Mouse (Mus musculus) limb, embryonic 12.5 days (tissue): ENCODE measurements around the gene Pofut2. TPM values are rescaled to one million over a fixed set of nuclear protein-coding genes. Genes with fewer than 3 reads are reported as not detected.

Experiments
- ATAC-seq: fragments of 200-750 bp; cut with Nextera tagmentation; 2 replicates; pipeline ENCODE4 v1.8.0; 2017; ENCODE audit warnings: low read depth, moderate TSS enrichment; ENCODE audit not compliant: insufficient number of reproducible peaks, insufficient read depth, low FRiP score, low TSS enrichment
- H3K27ac ChIP-seq: fragments of 300-500 bp; sonication (generic); 2 replicates; pipeline ENCODE4 v1.5.1; 2016; ENCODE audit warnings: mild to moderate bottlenecking, moderate library complexity
- H3K27me3 ChIP-seq: fragments of 300-500 bp; sonication (generic); 2 replicates; pipeline ENCODE4 v1.6.1; 2016; ENCODE audit warnings: mild to moderate bottlenecking, moderate library complexity
- H3K36me3 ChIP-seq: fragments of 300-500 bp; sonication (generic); 2 replicates; pipeline ENCODE4 v1.6.1; 2016; ENCODE audit warnings: mild to moderate bottlenecking, moderate library complexity
- H3K4me1 ChIP-seq: fragments of 300-500 bp; sonication (generic); replicated peaks from 2 replicates; pipeline ENCODE4 v1.6.1; 2016
- H3K4me2 ChIP-seq: fragments of 300-500 bp; sonication (generic); 2 replicates; pipeline ENCODE4 v1.6.1; 2016; ENCODE audit warnings: mild to moderate bottlenecking, moderate library complexity
- H3K4me3 ChIP-seq: fragments of 300-500 bp; sonication (generic); replicated peaks from 2 replicates; pipeline ENCODE4 v1.5.1; 2016; ENCODE audit warnings: mild to moderate bottlenecking
- H3K9ac ChIP-seq: fragments of 300-500 bp; sonication (generic); replicated peaks from 2 replicates; pipeline ENCODE4 v1.6.1; 2016; ENCODE audit warnings: mild to moderate bottlenecking, moderate library complexity
- H3K9me3 ChIP-seq: fragments of 300-500 bp; sonication (generic); 2 replicates; pipeline ENCODE4 v1.6.1; 2016; ENCODE audit warnings: mild to moderate bottlenecking, moderate library complexity
- WGBS: fragments of 180-500 bp; shearing (Covaris S2); methylation state at CpG from one replicate; pipeline ENCODE4 v1.1.7; 2016; 5-methylcytosine and 5-hydroxymethylcytosine counted together
- polyA plus RNA-seq: library from polyadenylated mRNA; unstranded; fragments of >200 nt; fragmentation: Nextera tagmentation; extraction: Ambion mirVana; gene quantifications from 2 replicates; pipeline ENCODE4 v1.2.1, GENCODE M21; 2016

Gene Pofut2
- polyA plus RNA-seq, 1 experiment from 2014 or later: 95.6 TPM

GRCm38 (mm10) chr10:77219411-77220025, 39.5 kb upstream of the Pofut2 start:
- Histone ChIP-seq H3K4me2 (no peak overlapping the region), H3K27ac (no peak overlapping the region), H3K27me3 (no peaks in the 10 kb centered on the region), H3K36me3 (no peaks in the 10 kb centered on the region), H3K4me1 (peaks cover 7% of the 10 kb centered on the region), H3K4me3 (no peak overlapping the region), H3K9me3 (no peaks in the 10 kb centered on the region), H3K9ac (no peak overlapping the region)
- 82% methylated on average over 12 of the region's 12 CpGs for WGBS
- ATAC-seq: no peak

GRCm38 (mm10) chr10:77221108-77221507, 37.9 kb upstream of the Pofut2 start:
- Histone ChIP-seq H3K36me3 (no peaks in the 10 kb centered on the region), H3K4me3 (no peak overlapping the region), H3K27ac (no peak overlapping the region), H3K9me3 (no peaks in the 10 kb centered on the region), H3K4me2 (no peak overlapping the region), H3K9ac (no peak overlapping the region), H3K4me1 (no peaks in the 10 kb centered on the region), H3K27me3 (no peaks in the 10 kb centered on the region)
- no peak for ATAC-seq
- WGBS: 54% methylated on average over 11 of the region's 11 CpGs

- H3K9me3 ChIP-seq: no peaks in the 10 kb centered on the region
- no peak for ATAC-seq
- H3K4me1 ChIP-seq: no peaks in the 10 kb centered on the region
- no peaks in the 10 kb centered on the region for H3K27me3 ChIP-seq
- WGBS: 86% methylated on average over 11 of the region's 11 CpGs
- H3K27ac ChIP-seq: no peak overlapping the region
- H3K4me3 ChIP-seq: no peak overlapping the region
- H3K36me3 ChIP-seq: no peaks in the 10 kb centered on the region
- no peak overlapping the region for H3K9ac ChIP-seq
- no peak overlapping the region for H3K4me2 ChIP-seq
Observed at GRCm38 (mm10) chr10:77222963-77223552, 36.0 kb upstream of the Pofut2 start.

- Histone ChIP-seq H3K36me3 (no peaks in the 10 kb centered on the region), H3K4me3 (no peak overlapping the region), H3K4me2 (no peak overlapping the region), H3K27ac (no peak overlapping the region), H3K27me3 (no peaks in the 10 kb centered on the region), H3K9ac (no peak overlapping the region), H3K9me3 (no peaks in the 10 kb centered on the region), H3K4me1 (0 out of 2 replicates have a peak, but pooled peaks cover 1% of the 10 kb centered on the region)
- 85% methylated on average over 4 of the region's 4 CpGs for WGBS
- ATAC-seq: no peak
Observed at GRCm38 (mm10) chr10:77224390-77224789, 34.6 kb upstream of the Pofut2 start.

- ATAC-seq: no peak
- 68% methylated on average over 9 of the region's 9 CpGs for WGBS
Observed at GRCm38 (mm10) chr10:77225414-77225813, 33.6 kb upstream of the Pofut2 start.

GRCm38 (mm10) chr10:77225995-77226688, 32.9 kb upstream of the Pofut2 start:
- Histone ChIP-seq H3K9ac (no peak overlapping the region), H3K27ac (no peak overlapping the region), H3K27me3 (no peaks in the 10 kb centered on the region), H3K36me3 (no peaks in the 10 kb centered on the region), H3K4me2 (no peak overlapping the region), H3K9me3 (no peaks in the 10 kb centered on the region), H3K4me3 (no peak overlapping the region), H3K4me1 (peaks cover 16% of the 10 kb centered on the region)
- 89% methylated on average over 8 of the region's 8 CpGs for WGBS
- no peak for ATAC-seq

More at GRCm38 (mm10) chr10:77225414-77225813, 33.6 kb upstream of the Pofut2 start:
- H3K36me3 ChIP-seq: no peaks in the 10 kb centered on the region
- H3K9ac ChIP-seq: no peak overlapping the region
- H3K4me1 ChIP-seq: peaks cover 11% of the 10 kb centered on the region
- H3K9me3 ChIP-seq: no peaks in the 10 kb centered on the region
- no peak overlapping the region for H3K27ac ChIP-seq
- H3K27me3 ChIP-seq: no peaks in the 10 kb centered on the region
- no peak overlapping the region for H3K4me2 ChIP-seq
- H3K4me3 ChIP-seq: no peak overlapping the region

- 77% methylated on average over 8 of the region's 8 CpGs for WGBS
- Histone ChIP-seq H3K4me3 (no peak overlapping the region), H3K4me1 (peaks cover 17% of the 10 kb centered on the region), H3K9me3 (no peaks in the 10 kb centered on the region), H3K4me2 (no peak overlapping the region), H3K9ac (no peak overlapping the region), H3K27me3 (no peaks in the 10 kb centered on the region), H3K27ac (no peak overlapping the region), H3K36me3 (no peaks in the 10 kb centered on the region)
- no peak for ATAC-seq
Observed at GRCm38 (mm10) chr10:77226691-77227367, 32.2 kb upstream of the Pofut2 start.

GRCm38 (mm10) chr10:77227368-77227723, 31.7 kb upstream of the Pofut2 start:
- Histone ChIP-seq H3K4me3 (no peak overlapping the region), H3K27ac (no peak overlapping the region), H3K9me3 (no peaks in the 10 kb centered on the region), H3K9ac (no peak overlapping the region), H3K4me2 (no peak overlapping the region), H3K4me1 (peaks cover 17% of the 10 kb centered on the region), H3K27me3 (no peaks in the 10 kb centered on the region), H3K36me3 (no peaks in the 10 kb centered on the region)
- WGBS: 80% methylated on average over 6 of the region's 6 CpGs
- ATAC-seq: no peak

GRCm38 (mm10) chr10:77229609-77230595, 29.1 kb upstream of the Pofut2 start:
- Histone ChIP-seq H3K4me2 (no peak overlapping the region), H3K27me3 (no peaks in the 10 kb centered on the region), H3K27ac (no peak overlapping the region), H3K4me3 (no peak overlapping the region), H3K36me3 (no peaks in the 10 kb centered on the region), H3K9me3 (no peaks in the 10 kb centered on the region), H3K9ac (no peak overlapping the region), H3K4me1 (peaks cover 17% of the 10 kb centered on the region)
- 78% methylated on average over 13 of the region's 13 CpGs for whole genome bisulfite sequencing
- no peak for ATAC-seq

- WGBS: 72% methylated on average over 16 of the region's 16 CpGs
- H3K36me3 ChIP-seq: no peaks in the 10 kb centered on the region
- H3K4me2 ChIP-seq: no peak overlapping the region
- no peak overlapping the region for H3K27ac ChIP-seq
- H3K27me3 ChIP-seq: no peaks in the 10 kb centered on the region
- H3K4me1 ChIP-seq: peaks cover 17% of the 10 kb centered on the region
- H3K4me3 ChIP-seq: no peak overlapping the region
- no peak for ATAC-seq
- H3K9me3 ChIP-seq: 0 out of 2 replicates have a peak, but pooled peaks cover 4% of the 10 kb centered on the region
- H3K9ac ChIP-seq: no peak overlapping the region
Observed at GRCm38 (mm10) chr10:77231861-77232755, 26.9 kb upstream of the Pofut2 start.
